Mouse (Mus musculus): ENCODE measurements around the gene Ankrd66.
"Not testable (repeated sequence)": the region's sequence is repeated elsewhere in the genome, so short reads cannot be mapped to it uniquely, and the experiment has no call there.

The Ankrd66 gene

GRCm38 (mm10) chr17:43536841-43537240 lies 6.6 kb downstream of the Ankrd66 start:
- DNase-seq (ENCODE audit: low spot score): not testable (repeated sequence)

GRCm38 (mm10) chr17:43534362-43535222 lies 8.8 kb downstream of the Ankrd66 start:
- no peak for DNase-seq (ENCODE audit: low spot score)

- no peak for DNase-seq (ENCODE audit: low spot score)
Observed at GRCm38 (mm10) chr17:43531192-43531591, 12.2 kb downstream of the Ankrd66 start.

- DNase-seq (ENCODE audit: low spot score): no peak
Observed at GRCm38 (mm10) chr17:43530507-43530906, 12.9 kb downstream of the Ankrd66 start.

- DNase-seq (ENCODE audit: low spot score): no peak
Observed at GRCm38 (mm10) chr17:43520166-43520565, 23.3 kb downstream of the Ankrd66 start.

GRCm38 (mm10) chr17:43518644-43519409 lies 24.6 kb downstream of the Ankrd66 start:
- no peak for DNase-seq (ENCODE audit: low spot score)

GRCm38 (mm10) chr17:43510782-43511181 lies 32.7 kb downstream of the Ankrd66 start:
- no peak for DNase-seq (ENCODE audit: low spot score)

GRCm38 (mm10) chr17:43504594-43504934 lies 38.9 kb downstream of the Ankrd66 start:
- no peak for DNase-seq (ENCODE audit: low spot score)

- no peak for DNase-seq (ENCODE audit: low spot score)
Observed at GRCm38 (mm10) chr17:43503861-43504593, 39.4 kb downstream of the Ankrd66 start.

GRCm38 (mm10) chr17:43502592-43502991 lies 40.8 kb downstream of the Ankrd66 start, which contains the start of gene Mep1a:
TSS of gene Mep1a (minus strand) at chr17:43502812.
- no peak for DNase-seq (ENCODE audit: low spot score)

GRCm38 (mm10) chr17:43501631-43502030 lies 41.8 kb downstream of the Ankrd66 start:
- DNase-seq (ENCODE audit: low spot score): no peak

- no peak for DNase-seq (ENCODE audit: low spot score)
Observed at GRCm38 (mm10) chr17:43501223-43501622, 42.2 kb downstream of the Ankrd66 start.

GRCm38 (mm10) chr17:43500513-43500912 lies 42.9 kb downstream of the Ankrd66 start:
- DNase-seq (ENCODE audit: low spot score): no peak

GRCm38 (mm10) chr17:43497521-43497920 lies 45.9 kb downstream of the Ankrd66 start:
- no peak for DNase-seq (ENCODE audit: low spot score)

- no peak for DNase-seq (ENCODE audit: low spot score)
Observed at GRCm38 (mm10) chr17:43495502-43495901, 47.9 kb downstream of the Ankrd66 start.

- DNase-seq (ENCODE audit: low spot score): not testable (repeated sequence)
Observed at GRCm38 (mm10) chr17:43490371-43490770, 53.1 kb downstream of the Ankrd66 start.

- no peak for DNase-seq (ENCODE audit: low spot score)
Observed at GRCm38 (mm10) chr17:43488439-43489151, 54.8 kb downstream of the Ankrd66 start.

GRCm38 (mm10) chr17:43485982-43486381 lies 57.5 kb downstream of the Ankrd66 start:
- no peak for DNase-seq (ENCODE audit: low spot score)
